Mouse (Mus musculus): ENCODE results near the gene Sh2b2.

- no peak for TF ChIP-seq POLR2A (IDR thresholded peaks at IDR 0.05; ENCODE audit: borderline replicate concordance, low read depth, low read length)
- TF ChIP-seq CTCF (IDR thresholded peaks at IDR 0.05; ENCODE audit: low read depth, low read length): no peak
Measured at GRCm38 (mm10) chr5:136230348-136231035, 15.9 kb downstream of the Sh2b2 start.

Measured in bone marrow macrophage, adult 2 months (primary cell).